Mouse (Mus musculus) forelimb bud, embryonic 11.5 days (tissue): ENCODE measurements around the gene Lexm.

Source experiments
- DNase-seq: peaks from one replicate; pipeline ENCODE4 v3.0.0-alpha.2; 2012; ENCODE audit warnings: low read depth, low spot score

Lexm gene

DNA sequence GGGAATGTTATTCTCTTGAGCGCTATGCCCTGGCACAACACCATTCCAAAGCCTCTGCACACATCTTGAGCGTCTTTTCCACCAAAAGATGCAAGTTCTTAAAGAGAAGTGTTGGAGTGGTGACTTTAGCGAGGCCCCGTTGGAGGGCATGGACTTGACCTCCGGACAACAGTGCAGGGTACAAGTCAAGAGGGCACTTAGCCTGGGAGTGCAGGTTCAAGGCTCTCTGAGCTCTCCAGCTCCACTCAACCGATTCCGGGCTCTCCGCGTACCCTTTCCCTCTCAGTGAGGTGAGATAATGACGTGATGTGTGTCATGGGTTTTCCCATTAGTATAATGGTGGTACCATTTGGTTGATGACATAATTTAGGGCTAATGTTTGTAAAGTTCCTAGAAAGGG, 7.2 kb upstream of the Lexm start:
- no peak for DNase-seq

DNA sequence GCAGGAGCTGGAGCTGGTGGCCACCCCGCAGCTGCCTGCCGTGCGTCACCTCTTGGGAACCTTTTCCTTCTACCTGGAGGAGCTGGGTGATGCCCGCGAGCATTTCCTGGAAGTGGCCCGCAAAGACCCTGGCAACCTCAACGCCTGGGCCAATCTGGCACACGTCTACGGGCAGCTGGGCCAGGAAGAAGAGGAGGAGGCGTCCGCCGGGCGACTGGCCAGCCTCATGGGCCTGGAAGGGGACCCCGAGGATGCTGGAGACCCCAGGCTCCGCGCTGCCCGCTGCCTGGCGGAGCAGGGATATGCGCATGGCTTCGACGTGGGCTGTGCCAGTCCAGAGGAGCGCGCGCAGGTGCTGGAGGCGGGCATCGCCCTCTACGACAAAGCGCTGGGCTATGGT, 5.7 kb upstream of the Lexm start:
- no peak for DNase-seq

DNA sequence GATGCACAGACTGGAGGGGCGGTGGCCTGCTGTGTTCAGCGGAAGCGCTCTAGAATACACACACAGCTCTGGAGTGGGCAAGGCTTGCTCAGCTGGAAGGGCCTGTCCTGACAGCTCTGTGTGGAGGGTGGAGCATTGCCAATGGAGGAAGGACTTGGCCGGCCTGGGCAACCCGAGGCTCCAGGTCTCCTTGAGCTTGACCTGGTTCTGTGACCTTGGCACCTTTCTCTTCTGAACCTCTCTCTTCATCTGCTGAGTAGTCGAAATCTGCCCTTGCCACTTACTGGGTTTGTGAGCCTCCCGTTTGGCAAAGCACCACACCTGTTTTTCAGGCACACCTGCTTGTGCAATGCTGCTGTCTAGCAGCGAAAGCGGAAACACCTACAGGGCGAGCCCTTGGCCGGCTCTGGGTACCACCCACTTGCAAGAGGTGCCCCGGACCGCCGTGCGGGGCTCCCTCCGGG, 5.0 kb upstream of the Lexm start, which contains the start of gene Ttc22:
TSS of gene Ttc22 (plus strand) at position 403 of the 464 bp plus-strand sequence.
- DNase-seq: no peak

DNA sequence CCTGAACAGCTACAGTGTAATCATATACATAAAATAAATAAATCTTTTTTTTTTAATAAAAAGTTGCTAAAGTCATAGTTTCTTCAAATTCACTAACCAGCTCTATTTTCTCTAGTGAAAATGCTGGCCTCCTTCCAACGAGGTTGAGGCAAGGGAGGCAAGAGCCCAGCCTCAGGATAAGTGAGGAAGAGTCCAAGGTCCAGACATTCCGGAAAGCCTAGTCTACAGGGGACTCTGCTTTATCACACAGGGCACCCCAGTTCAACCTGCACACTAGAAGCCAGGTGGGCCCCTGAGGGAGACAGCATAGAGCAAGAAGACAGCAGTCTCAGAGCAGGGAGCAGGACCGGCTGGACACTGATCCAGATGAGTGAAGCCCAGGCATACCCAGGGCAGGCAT, 4.4 kb upstream of the Lexm start:
- no peak for DNase-seq

DNA sequence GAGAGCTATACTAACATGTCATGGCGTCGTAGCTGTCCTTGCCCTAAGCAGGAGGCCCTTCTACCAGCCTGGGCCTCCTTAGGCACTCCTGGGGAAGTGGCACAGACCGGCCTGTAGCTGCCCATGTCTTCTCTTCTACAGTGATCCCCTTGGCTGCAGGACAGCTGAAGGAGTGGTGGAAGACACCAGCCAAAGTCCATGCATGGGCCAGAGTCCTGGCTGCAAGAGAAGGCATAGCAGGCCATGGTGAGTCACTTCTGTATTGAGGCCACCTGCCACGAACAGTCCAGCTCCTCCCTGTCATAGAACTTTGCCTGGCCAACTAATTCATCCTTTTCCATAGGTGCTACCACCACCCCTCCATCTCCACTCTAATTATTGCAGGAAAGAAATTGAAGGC, 1.9 kb upstream of the Lexm start:
- no peak for DNase-seq

DNA sequence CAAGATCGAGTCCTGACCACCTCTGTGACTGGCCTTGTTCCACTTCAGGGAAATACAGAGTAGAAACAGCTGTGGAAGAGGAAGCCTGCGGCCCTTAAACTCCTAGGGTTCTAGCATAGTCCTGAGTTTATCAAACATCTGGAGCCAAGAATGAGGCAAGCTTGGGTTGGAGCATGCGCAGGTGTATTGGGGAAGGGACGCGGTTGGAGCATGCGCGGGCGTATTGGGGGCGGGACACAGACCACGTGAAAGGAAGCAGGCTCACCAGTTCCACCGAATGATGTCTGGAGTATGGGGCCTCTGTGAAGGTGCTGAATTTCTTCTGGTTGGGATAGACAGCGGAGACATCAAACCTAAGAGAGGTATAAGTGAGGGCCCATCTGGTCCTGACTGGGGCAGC, 1.4 kb downstream of the Lexm start:
- no peak for DNase-seq

DNA sequence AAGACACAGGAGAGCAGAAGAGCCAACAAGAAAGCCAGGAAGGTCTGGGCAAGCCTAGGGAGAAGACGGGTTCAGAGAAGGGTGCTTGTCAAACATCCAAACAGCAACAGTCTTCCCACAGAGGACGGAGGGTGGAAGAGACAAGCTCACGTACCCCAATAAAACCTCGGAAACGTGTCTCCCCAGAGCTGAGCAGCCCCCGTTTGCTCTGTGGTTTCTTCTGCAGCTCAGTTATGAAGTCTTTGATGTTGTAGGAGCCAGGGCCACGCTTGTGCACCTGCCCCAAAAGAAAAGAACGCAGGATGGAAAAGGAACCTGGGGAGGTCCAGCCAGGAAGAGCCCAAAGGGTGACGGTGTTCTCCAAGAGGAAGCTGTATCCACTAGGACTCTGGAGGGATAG, 2.2 kb downstream of the Lexm start:
- DNase-seq: no peak

DNA sequence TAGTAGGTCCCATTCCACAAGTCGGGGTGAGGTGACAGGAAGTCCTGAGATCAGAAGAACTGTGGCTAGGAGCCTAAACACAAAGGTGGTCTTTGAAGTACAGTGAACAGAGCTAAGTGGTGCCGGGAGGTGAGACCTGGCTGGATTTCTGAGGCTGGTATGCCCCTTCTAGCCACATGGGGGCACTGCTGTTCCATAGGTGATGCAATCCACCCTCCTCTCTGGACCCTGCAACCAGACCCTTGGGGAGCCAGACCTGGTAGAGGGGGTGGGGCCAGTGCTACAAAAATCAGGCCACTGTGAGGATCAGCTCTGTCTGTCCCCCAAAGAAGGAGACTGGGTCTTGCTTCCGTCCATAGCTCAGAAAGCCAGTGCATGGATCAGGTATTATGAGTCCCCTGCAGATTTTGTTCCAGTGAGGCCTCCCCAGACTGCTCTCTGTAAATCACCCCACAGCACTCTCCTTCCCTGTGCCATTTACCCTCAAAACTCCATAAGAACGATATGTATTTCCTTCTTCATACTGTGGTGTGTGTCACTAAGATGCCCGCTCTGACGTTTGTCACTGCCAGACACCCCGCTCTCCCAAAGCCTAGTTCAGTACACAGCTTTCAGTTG, 2.8 kb downstream of the Lexm start:
- peak; percentile 82 for DNase-seq

DNA sequence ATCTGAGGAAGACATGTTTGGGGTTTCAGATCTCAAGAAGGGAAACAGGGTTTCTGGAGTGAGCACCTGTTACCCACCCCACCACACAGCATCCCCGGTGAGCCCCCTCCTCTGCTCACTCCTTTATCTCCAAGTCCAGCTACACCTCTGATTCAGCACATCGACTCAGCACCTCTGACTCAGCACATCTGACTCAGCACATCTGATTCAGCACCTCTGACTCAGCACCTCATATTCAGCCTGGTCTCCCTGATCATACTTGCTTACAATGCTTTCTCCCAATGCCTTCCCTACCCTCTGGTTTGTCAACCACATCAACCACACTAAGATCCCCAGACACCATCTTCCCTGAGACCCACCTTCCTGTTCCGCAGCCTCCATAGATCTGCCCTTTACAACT, 3.5 kb downstream of the Lexm start:
- DNase-seq: no peak

DNA sequence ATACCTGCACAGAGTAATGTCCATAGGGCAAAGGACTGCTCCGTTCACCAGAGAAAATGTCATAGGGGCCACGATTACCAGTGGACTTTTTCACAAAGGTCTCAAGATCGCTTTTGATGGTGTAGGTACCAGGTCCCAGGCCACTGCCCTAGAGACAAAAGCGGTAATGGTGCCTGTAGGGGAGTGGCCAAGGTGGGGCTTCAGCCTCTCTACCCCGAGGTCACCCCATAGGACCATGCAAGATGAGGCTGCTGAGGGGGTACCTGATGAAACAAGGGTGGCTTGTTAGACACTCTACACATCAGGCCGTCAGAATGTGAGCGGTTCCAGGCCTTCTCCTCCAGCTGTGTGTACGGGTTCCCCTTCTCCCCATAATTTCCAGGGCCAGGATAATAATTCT, 3.9 kb downstream of the Lexm start:
- DNase-seq: no peak

DNA sequence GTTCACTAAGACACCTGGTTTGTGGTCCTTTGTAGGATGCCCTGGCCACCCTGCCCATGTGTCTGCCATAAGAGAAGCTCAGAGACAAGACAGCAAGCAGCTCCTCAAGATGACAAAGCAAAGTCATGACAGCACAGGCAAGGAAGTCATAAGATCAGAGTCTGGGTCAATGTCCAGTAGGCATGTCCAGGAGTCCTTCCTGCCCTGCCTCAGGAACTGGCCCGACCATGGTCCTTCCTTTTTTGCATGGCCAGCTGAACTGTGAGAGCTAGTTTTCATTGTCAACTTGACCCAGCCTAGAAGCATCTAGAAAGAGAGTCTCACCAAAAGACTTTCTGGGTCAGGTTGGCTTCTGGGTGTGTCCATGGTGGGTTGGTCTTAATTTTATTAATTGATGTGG, 9.1 kb downstream of the Lexm start:
- DNase-seq: no peak

DNA sequence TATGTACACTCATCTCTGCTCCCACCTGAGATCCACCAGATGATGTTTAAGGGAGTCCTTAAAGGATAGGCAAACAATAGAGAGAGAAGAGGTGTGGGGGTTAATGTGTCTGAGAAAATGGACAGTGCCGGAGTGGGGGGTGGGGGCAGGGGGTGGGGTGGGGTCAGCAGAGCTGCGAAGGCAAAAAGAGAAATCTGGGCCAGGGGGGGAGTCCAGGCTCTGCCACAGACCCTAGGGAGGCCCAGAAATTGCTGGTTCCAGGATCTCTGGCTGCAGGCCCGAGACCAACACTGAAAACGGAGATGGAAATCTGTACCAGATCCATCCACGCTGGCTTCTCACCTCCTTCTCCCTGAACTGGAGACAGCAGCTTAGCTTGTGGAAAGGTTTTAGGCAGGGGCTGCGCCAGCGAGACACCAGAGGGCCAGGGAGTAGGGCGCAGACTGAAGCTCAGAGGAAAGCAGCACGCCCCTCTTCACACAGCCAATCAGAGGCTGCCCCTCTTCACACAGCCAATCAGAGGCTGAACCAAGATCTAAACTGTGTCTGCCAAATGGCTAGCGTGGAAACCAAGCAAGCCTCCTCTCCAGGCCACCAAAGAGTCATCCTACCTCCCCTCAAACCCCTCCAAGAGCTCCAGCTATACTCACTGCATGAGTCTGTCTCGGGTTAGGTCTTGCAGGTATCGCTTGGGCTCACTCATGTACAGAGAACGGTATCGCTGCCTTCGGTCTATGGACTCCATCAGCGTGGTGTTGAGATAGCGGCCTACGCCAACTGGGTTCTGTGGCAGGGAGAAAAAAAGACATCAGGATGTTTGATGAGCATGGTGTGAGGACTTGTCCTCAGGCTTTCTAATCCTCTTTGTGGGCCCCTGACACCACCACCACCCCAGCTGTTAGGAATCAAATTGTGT, 10.1 kb downstream of the Lexm start:
- DNase-seq: peak; percentile 68

DNA sequence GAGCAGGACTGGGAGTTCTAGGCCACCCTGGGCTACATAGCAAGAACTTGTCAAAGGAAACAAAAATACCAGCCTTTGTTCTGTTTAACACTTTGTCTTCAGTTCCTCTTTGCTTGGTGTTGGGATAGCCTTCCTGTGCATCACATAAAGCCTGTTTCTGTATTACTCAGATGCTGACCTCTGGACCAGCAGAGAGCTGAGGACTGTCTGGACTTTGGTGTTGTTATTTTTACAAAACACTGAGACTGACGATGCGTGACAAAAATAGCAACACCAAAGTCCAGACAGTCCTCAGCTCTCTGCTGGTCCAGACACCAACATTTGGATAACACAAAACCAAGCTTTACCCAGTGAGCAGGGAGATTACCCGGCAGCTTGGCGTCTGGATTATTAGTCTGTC, 16.3 kb downstream of the Lexm start:
- DNase-seq: no peak

DNA sequence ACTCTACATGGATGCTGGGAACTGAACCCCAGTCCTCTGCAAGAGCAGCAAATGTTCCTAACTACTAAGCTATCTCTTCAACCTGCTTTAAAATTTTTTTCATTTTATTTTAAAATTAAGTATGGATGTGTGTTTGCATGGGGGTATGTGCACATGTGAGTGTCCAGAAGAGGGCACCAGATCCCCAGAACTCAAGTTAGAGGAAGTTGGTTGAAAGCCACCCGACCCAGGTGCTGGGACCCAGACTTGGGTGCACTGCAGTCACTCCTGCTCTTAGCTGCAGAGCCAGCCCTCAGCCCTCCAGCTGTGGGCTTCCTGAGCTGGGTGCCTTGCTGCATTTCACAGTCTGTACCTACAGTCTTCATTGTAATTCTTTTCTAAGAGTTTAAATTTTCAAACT, 17.6 kb downstream of the Lexm start:
- no peak for DNase-seq

DNA sequence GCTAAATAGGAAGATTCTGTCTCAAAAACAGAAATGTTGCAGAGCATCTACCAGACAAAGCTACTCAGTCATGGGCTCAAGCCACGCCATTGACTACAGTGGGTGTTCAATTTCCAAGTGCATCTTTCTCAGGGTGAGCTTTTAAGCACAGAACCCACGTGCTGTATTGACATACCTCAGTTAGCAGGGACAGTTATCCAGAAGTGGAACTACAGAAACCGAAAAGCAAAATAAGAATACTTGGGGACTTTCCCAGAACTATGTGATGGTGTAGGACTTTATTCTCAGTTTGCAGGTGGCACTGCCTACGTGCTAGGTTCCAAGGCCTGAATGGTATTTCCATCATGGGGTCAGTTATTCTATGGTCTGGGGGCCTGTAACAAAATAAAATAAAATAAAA, 19.3 kb downstream of the Lexm start:
- DNase-seq: no peak

DNA sequence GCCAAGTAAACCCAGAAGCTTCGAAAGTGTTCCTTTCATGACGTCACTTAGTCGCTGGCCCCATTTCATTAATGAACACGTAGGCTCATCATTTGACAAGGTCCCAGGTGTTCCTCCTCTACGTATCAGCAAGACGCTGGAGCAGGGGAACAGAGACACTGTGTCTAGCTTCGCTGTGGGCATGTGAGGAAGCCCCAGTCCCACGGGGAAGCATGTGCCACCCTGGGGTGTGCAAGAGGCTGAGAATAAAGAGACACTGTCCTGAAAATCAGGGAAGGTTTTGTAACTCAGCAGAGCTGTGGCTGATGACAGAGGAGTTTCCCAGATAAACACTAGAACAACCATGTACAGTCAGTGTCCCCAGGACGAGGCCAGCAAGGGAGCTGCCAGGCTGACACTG, 20.0 kb downstream of the Lexm start:
- no peak for DNase-seq

DNA sequence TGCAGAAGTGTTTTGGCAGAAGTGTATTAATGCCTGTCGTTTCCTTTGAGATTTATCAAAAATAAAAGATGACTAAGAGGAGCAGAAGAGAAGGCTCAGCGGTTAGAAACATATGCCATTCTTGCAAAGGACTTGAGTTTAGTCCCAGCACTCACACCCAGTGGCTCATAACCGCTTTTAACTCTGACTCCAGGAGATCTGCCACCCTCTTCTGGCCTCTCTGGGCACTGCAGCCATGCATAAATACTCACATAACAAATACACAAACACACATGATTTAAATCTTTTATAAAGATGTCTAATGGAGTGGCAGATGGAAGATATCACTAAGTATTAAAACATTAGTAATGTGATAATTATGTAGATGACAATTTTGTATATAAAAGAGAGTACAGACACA, 20.8 kb downstream of the Lexm start:
- DNase-seq: no peak

DNA sequence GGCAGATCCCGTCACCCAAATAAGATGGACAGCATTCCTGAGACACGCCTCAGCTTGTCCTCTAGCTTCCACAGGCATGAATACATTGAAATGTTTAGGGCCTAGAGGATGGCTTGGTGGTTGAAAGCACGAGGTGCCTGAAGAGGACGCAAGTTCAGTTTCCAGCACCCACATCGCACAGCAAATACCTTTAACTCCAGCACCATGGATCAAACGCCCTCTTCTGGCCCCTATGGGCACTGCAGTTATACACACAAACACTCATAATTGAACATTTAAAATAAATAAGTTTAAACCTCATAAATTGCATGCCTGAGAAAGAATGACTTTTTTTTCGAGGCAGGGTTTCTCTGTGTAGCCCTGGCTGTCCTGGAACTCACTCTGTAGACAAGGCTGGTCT, 23.4 kb downstream of the Lexm start:
- no peak for DNase-seq

DNA sequence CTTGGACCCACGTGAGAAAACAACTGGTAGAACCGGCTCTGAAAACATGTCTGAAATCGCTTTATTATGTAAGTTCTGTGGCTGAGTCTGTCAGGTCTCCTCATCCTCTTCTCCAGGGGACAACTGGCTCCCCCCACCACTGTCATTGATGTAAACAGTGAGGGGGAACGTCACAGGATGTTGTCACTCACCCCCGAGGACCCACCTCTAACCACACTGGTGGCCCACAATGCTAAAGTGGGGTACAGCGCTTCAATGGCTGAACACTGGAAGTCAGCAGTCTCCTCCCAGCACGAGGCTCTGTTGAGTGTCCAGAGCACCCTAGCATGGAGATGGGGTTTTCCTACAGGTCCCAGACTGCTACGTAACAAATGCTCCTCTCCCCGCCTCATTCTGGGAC, 26.2 kb downstream of the Lexm start:
- DNase-seq: no peak

DNA sequence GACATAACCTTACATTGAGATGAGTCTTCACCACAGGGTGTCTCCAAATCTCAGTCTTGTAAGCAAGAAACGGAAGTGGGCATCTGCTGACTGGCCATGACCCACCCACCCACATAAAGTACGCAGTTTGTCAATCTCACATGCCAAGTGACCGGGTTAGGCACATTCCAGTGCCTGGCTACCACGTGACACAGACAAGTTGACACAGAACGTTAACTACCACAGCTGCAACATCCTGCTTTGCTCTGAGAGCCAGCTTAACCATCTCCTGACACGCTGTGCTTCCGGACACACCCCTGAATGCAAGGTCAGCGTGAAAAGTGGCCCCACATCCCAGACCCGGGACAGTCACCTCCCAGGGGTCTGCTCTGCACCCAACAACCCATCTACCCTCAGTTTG, 26.9 kb downstream of the Lexm start:
- DNase-seq: no peak

DNA sequence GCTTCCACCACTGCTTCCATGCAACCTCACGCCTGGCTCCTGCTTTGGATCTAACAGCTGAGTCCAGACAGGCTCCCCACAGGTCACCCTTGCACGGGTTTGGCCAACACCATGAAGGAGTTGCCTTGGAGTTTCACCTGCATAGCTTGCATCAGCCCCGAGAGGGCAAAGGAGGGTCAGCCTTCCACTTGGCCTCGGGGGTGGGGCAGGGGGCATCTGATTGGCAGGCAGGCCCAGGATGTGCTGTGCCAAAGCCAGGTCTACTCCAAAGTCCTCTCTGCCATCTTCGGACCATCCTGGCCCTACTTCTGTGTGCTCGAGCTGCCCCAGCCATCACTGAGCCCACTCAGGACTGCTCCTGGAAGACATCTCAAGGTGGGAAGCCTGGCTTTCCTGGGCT, 30.0 kb downstream of the Lexm start:
- DNase-seq: no peak

DNA sequence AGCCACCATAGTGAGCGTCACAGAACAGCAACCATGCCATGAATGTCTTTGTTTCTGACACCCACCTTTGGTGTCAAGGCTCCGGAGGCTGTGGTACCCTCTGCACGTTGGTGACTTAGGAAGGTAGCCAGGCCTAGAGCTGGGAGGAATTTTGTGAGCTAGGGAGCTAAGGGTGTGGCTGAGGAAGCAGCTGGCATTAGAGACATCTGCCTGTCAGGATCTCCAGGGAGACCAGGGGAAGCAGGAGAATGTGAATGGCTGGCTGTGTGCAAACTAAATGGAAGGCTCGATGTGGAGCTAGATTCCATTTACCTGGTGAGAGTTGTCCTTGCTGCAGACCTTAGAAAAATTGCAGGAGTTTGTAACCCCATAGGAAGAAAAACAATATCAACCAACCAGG, 32.4 kb downstream of the Lexm start:
- DNase-seq: no peak

DNA sequence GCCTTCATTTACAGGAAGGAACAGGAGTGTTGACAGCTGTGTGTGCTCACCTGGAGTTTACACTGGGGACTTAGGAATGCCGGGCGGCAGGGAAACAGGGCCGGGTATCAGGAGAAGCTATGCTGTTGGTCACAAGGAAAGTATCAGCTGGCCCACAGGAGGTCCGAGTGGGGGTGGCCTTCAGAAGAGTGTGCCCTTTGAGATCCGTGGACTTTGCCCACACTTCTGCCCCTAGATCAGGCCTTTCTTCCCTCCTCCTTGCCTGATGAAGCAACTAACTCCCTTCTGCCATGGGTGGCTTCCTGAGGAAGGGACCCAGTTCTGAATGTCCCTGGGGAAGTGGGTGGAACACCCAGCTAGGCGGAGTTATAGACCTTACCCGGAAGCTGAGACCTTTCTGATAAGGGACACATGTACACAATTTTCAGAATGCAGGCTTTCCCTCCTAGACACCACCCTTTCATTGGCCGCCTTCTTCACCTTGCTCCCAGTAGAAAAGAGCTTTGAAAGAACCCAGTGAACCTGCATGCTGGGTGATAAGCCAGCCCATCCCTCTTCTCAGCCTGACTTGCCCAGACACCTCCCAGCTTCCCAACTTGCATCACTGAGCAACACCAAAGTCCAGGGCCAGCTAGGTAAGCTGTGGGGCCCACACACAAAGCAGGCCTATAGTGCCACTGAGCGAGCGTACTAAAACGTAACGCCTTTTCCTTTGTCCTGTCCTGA, 34.5 kb downstream of the Lexm start:
- DNase-seq: no peak
